Mouse (Mus musculus): ENCODE results near the gene Mrgpra6.

Mrgpra6 gene

GRCm38 (mm10) chr7:47204830-47205229, at the start of gene Mrgpra6:
Gene Mrgpra6 (minus strand): TSS chr7:47204920.
- peak; percentile 3 for DNase-seq (ENCODE audit: low read depth)

- no peak for DNase-seq (ENCODE audit: low read depth)
These were observed 48.0 kb upstream of the Mrgpra6 start, which contains the start of gene Mrgpra9 for GRCm38 (mm10) chr7:47252770-47253169. Gene Mrgpra9 (minus strand): TSS chr7:47252848.

- no peak for DNase-seq (ENCODE audit: low read depth)
These were observed 39.9 kb upstream of the Mrgpra6 start for GRCm38 (mm10) chr7:47244658-47245057.

GRCm38 (mm10) chr7:47195271-47195670, 9.4 kb downstream of the Mrgpra6 start:
- no peak for DNase-seq (ENCODE audit: low read depth)

- DNase-seq (ENCODE audit: low read depth) = no peak
These were observed 33.9 kb downstream of the Mrgpra6 start for GRCm38 (mm10) chr7:47170814-47171213.

- DNase-seq (ENCODE audit: low read depth) = no peak
These were observed 39.7 kb downstream of the Mrgpra6 start for GRCm38 (mm10) chr7:47165028-47165427.

- DNase-seq (ENCODE audit: low read depth) = no peak
These were observed 41.5 kb downstream of the Mrgpra6 start for GRCm38 (mm10) chr7:47163203-47163602.

GRCm38 (mm10) chr7:47158451-47158850, 46.3 kb downstream of the Mrgpra6 start:
- DNase-seq (ENCODE audit: low read depth) = no peak

- DNase-seq (ENCODE audit: low read depth) = no peak
These were observed 47.0 kb downstream of the Mrgpra6 start for GRCm38 (mm10) chr7:47157743-47158142.

GRCm38 (mm10) chr7:47155849-47156248, 48.9 kb downstream of the Mrgpra6 start:
- DNase-seq (ENCODE audit: low read depth) = no peak

GRCm38 (mm10) chr7:47155396-47155795, 49.3 kb downstream of the Mrgpra6 start:
- no peak for DNase-seq (ENCODE audit: low read depth)

- DNase-seq (ENCODE audit: low read depth) = peak; percentile 63
These were observed 54.2 kb downstream of the Mrgpra6 start for GRCm38 (mm10) chr7:47150420-47151061.

GRCm38 (mm10) chr7:47148298-47148697, 56.4 kb downstream of the Mrgpra6 start:
- DNase-seq (ENCODE audit: low read depth) = no peak

- DNase-seq (ENCODE audit: low read depth) = peak; percentile 32
These were observed 58.5 kb downstream of the Mrgpra6 start for GRCm38 (mm10) chr7:47146034-47146812.

- DNase-seq (ENCODE audit: low read depth) = no peak
These were observed 60.4 kb downstream of the Mrgpra6 start for GRCm38 (mm10) chr7:47144299-47144698.

- DNase-seq (ENCODE audit: low read depth) = no peak
These were observed 64.8 kb downstream of the Mrgpra6 start for GRCm38 (mm10) chr7:47139823-47140325.

Data from c-Kit-positive CD71-negative TER-119-negative erythroid progenitor cells, embryonic 14.5 days (primary cell).